Mouse (Mus musculus) megakaryocyte-erythroid progenitor cell, adult 5 weeks (primary cell): ENCODE measurements around the gene Zp3. TPM values are rescaled to one million over a fixed set of nuclear protein-coding genes. Genes with fewer than 3 reads are reported as not detected.

Experiments used
- polyA plus RNA-seq: library from polyadenylated mRNA; stranded (reverse); fragments of >175 nt; gene quantifications from 2 replicates; pipeline ENCODE4 v1.2.3, GENCODE M21; 2012

Gene Zp3
- not detected in 2 replicates for polyA plus RNA-seq

GRCm38 (mm10) chr5:135979904-135980303 is at the start of gene Zp3:
Gene Zp3 (plus strand): TSS chr5:135980099.

GRCm38 (mm10) chr5:135934481-135935175 is 45.3 kb upstream of the Zp3 start, which contains the start of gene Ywhag:
Gene Ywhag (minus strand): TSS chr5:135934616.

GRCm38 (mm10) chr5:135974365-135974764 is 5.5 kb upstream of the Zp3 start, which contains the start of gene Ssc4d:
Gene Ssc4d (minus strand): TSS chr5:135974531.

GRCm38 (mm10) chr5:135994725-135995687 is 15.1 kb downstream of the Zp3 start, which contains the start of gene Dtx2:
Gene Dtx2 (plus strand): TSS chr5:135994800.

Other genes starting within 250 kb of the Zp3 start
- 10.9 and 15.3 TPM in 2 replicates for gene Tmem120a, start 235.7 kb upstream of the Zp3 start, polyA plus RNA-seq
- not detected in 2 replicates for gene Styxl1, start 201.7 kb upstream of the Zp3 start, polyA plus RNA-seq
- 567 and 689 TPM in 2 replicates for gene Mdh2, start 201.6 kb upstream of the Zp3 start, polyA plus RNA-seq
- not detected in 2 replicates for gene Srrm3, start 173.2 kb upstream of the Zp3 start, polyA plus RNA-seq
- 8.6 and 22.1 TPM in 2 replicates for gene Hspb1, start 92.2 kb upstream of the Zp3 start, polyA plus RNA-seq
- gene Ywhag, start 45.5 kb upstream of the Zp3 start, polyA plus RNA-seq, result 122 and 135 TPM in 2 replicates
- gene Ssc4d, start 5.6 kb upstream of the Zp3 start, polyA plus RNA-seq, result 0.57 and 1.4 TPM in 2 replicates
- gene Dtx2, start 14.7 kb downstream of the Zp3 start, polyA plus RNA-seq, result 28.3 and 32.0 TPM in 2 replicates
- not detected in 2 replicates for gene Upk3b, start 58.4 kb downstream of the Zp3 start, polyA plus RNA-seq
- gene Upk3bl, start 74.4 kb downstream of the Zp3 start, polyA plus RNA-seq, result 1.6 TPM in 2 replicates
- 47.9 and 51.3 TPM in 2 replicates for gene Rasa4, start 103.8 kb downstream of the Zp3 start, polyA plus RNA-seq
- gene Polr2j, start 136.5 kb downstream of the Zp3 start, polyA plus RNA-seq, result 99.5 and 120 TPM in 2 replicates
- gene Lrwd1, start 156.0 kb downstream of the Zp3 start, polyA plus RNA-seq, result 96.7 and 106 TPM in 2 replicates
- gene Alkbh4, start 156.0 kb downstream of the Zp3 start, polyA plus RNA-seq, result 41.8 and 45.8 TPM in 2 replicates
- gene Orai2, start 190.6 kb downstream of the Zp3 start, polyA plus RNA-seq, result 49.5 and 53.9 TPM in 2 replicates
- 44.9 and 45.2 TPM in 2 replicates for gene Prkrip1, start 218.9 kb downstream of the Zp3 start, polyA plus RNA-seq